Mouse (Mus musculus): ENCODE measurements around the gene Prtn3.

- TF ChIP-seq CTCF (IDR thresholded peaks at IDR 0.05; ENCODE audit: control insufficient read depth, insufficient read depth, low read length) (no peak), POLR2A (IDR thresholded peaks at IDR 0.05; ENCODE audit: borderline replicate concordance, control insufficient read depth, low read depth, low read length) (no peak)
Measured at GRCm38 (mm10) chr10:79871845-79872244, 2.4 kb upstream of the Prtn3 start.

All from bone marrow, adult 2 months (tissue).